Mouse (Mus musculus) MEL (cell line): Measurements from ENCODE around the gene Efcab7. TPM values are rescaled to one million over a fixed set of nuclear protein-coding genes. Genes with fewer than 3 reads are reported as not detected.

ENCODE experiments used
- DNase-seq: peaks from one replicate; pipeline ENCODE4 v3.0.0; 2011; ENCODE audit warnings: low read depth, low spot score
- H3K27ac ChIP-seq: 2 replicates; pipeline ENCODE4 v1.5.1; 2012; ENCODE audit warnings: low read depth, mild to moderate bottlenecking, control low read depth, low read length, moderate library complexity; ENCODE audit not compliant: control insufficient read depth
- H3K27me3 ChIP-seq, 2 experiments: fragments of 150-350 bp in 1 of 2; sonication (generic) in 1 of 2; 2 replicates each; pipeline ENCODE4 v1.6.1; 2012; ENCODE audit warnings: low read length in 2 of 2, mild to moderate bottlenecking in 2 of 2, improper control_type of control experiment in 1 of 2, moderate library complexity in 1 of 2; ENCODE audit not compliant: insufficient read depth in 2 of 2, control insufficient read depth in 1 of 2
- H3K36me3 ChIP-seq, 2 experiments: 2 replicates each; pipeline ENCODE4 v1.6.1; 2012 to 2014; ENCODE audit warnings: low read length in 2 of 2, improper control_type of control experiment in 1 of 2, inconsistent platforms in 1 of 2, mild to moderate bottlenecking in 1 of 2; ENCODE audit not compliant: insufficient read depth in 2 of 2, control insufficient read depth in 1 of 2
- H3K4me1 ChIP-seq, 2 experiments: fragments of 150-350 bp in 1 of 2; sonication (generic) in 1 of 2; 2 replicates each; pipeline ENCODE4 v1.6.1; 2012; ENCODE audit warnings: low read length in 2 of 2, improper control_type of control experiment in 1 of 2, mild to moderate bottlenecking in 1 of 2; ENCODE audit not compliant: insufficient read depth in 2 of 2, control insufficient read depth in 1 of 2
- H3K4me3 ChIP-seq, 2 experiments: fragments of 150-350 bp in 1 of 2; sonication (generic) in 1 of 2; 2 replicates each; pipeline ENCODE4 v1.5.1; 2012; ENCODE audit warnings: low read depth in 2 of 2, low read length in 2 of 2, mild to moderate bottlenecking in 2 of 2, moderate library complexity in 2 of 2, control low read depth in 1 of 2, improper control_type of control experiment in 1 of 2; ENCODE audit not compliant: control insufficient read depth in 1 of 2, insufficient read depth in 1 of 2
- H3K79me2 ChIP-seq: 2 replicates; pipeline ENCODE4 v1.6.1; 2012; ENCODE audit warnings: mild to moderate bottlenecking, low read length, moderate library complexity; ENCODE audit not compliant: control insufficient read depth, poor library complexity, insufficient read depth
- H3K9ac ChIP-seq: 2 replicates; pipeline ENCODE4 v1.6.1; 2012; ENCODE audit warnings: low read depth, mild to moderate bottlenecking, control low read depth, low read length, moderate library complexity; ENCODE audit not compliant: control insufficient read depth, poor library complexity, severe bottlenecking
- H3K9me3 ChIP-seq: fragments of 150-350 bp; sonication (generic); replicated peaks from 2 replicates; pipeline ENCODE4 v1.6.1; 2012; ENCODE audit warnings: mild to moderate bottlenecking, low read length, improper control_type of control experiment, moderate library complexity; ENCODE audit not compliant: insufficient read depth
- BHLHE40 ChIP-seq: IDR thresholded peaks from 2 replicates; pipeline ENCODE4 v1.6.1; 2012; ENCODE audit warnings: low read depth, mild to moderate bottlenecking, inconsistent platforms, low read length, improper control_type of control experiment, borderline replicate concordance
- CHD1 ChIP-seq: IDR thresholded peaks from 2 replicates; pipeline ENCODE4 v1.6.1; 2012; ENCODE audit warnings: low read depth, mild to moderate bottlenecking, inconsistent platforms, low read length, improper control_type of control experiment
- ELF1 ChIP-seq: IDR thresholded peaks from 2 replicates; pipeline ENCODE4 v1.6.1; 2014; ENCODE audit warnings: low read depth, mild to moderate bottlenecking, inconsistent platforms, low read length, improper control_type of control experiment, moderate library complexity
- ETS1 ChIP-seq: IDR thresholded peaks from 2 replicates; pipeline ENCODE4 v1.6.1; 2012; ENCODE audit warnings: low read depth, mild to moderate bottlenecking, inconsistent platforms, low read length, improper control_type of control experiment, moderate library complexity
- GABPA ChIP-seq: IDR thresholded peaks from 2 replicates; pipeline ENCODE4 v1.6.1; 2012; ENCODE audit warnings: low read depth, mild to moderate bottlenecking, inconsistent platforms, low read length, improper control_type of control experiment, moderate library complexity
- HCFC1 ChIP-seq: IDR thresholded peaks from 2 replicates; pipeline ENCODE4 v1.6.1; 2012; ENCODE audit warnings: low read depth, mild to moderate bottlenecking, inconsistent platforms, low read length, improper control_type of control experiment, moderate library complexity
- JUND ChIP-seq: IDR thresholded peaks from 2 replicates; pipeline ENCODE4 v1.6.1; 2011; ENCODE audit warnings: low read depth, mild to moderate bottlenecking, improper control_type of control experiment, low read length
- MAFK ChIP-seq: IDR thresholded peaks from 2 replicates; pipeline ENCODE4 v1.6.1; 2011; ENCODE audit warnings: low read depth, mild to moderate bottlenecking, low read length, improper control_type of control experiment, borderline replicate concordance
- MEF2A ChIP-seq: IDR thresholded peaks from 2 replicates; pipeline ENCODE4 v1.6.1; 2014; ENCODE audit warnings: low read depth, mild to moderate bottlenecking, inconsistent platforms, low read length, improper control_type of control experiment; ENCODE audit not compliant: poor library complexity, insufficient replicate concordance, severe bottlenecking; ENCODE audit errors: extremely low read depth
- MXI1 ChIP-seq: IDR thresholded peaks from 2 replicates; pipeline ENCODE4 v1.6.1; 2011; ENCODE audit warnings: mild to moderate bottlenecking, low read depth, low read length, improper control_type of control experiment
- MYC ChIP-seq: IDR thresholded peaks from 2 replicates; pipeline ENCODE4 v1.6.1; 2011; ENCODE audit warnings: low read depth, mild to moderate bottlenecking, low read length, improper control_type of control experiment, moderate library complexity
- NELFE ChIP-seq: IDR thresholded peaks from 2 replicates; pipeline ENCODE4 v1.6.1; 2011; ENCODE audit warnings: low read depth, low read length, improper control_type of control experiment
- NRF1 ChIP-seq: IDR thresholded peaks from 2 replicates; pipeline ENCODE4 v1.6.1; 2014; ENCODE audit warnings: low read depth, mild to moderate bottlenecking, inconsistent platforms, low read length, improper control_type of control experiment, moderate library complexity; ENCODE audit not compliant: poor library complexity, insufficient read depth, severe bottlenecking
- POLR2A ChIP-seq, 2 experiments: IDR thresholded peaks; 2 replicates each; pipeline ENCODE4 v1.6.1; 2011 to 2012; ENCODE audit warnings: low read length in 2 of 2, mild to moderate bottlenecking in 2 of 2, control low read depth in 1 of 2, improper control_type of control experiment in 1 of 2, low read depth in 1 of 2, moderate library complexity in 1 of 2; ENCODE audit not compliant: control insufficient read depth in 1 of 2, insufficient read depth in 1 of 2, poor library complexity in 1 of 2
- POLR2AphosphoS5 ChIP-seq: IDR thresholded peaks from 2 replicates; pipeline ENCODE4 v1.6.1; 2012; ENCODE audit warnings: low read depth, borderline replicate concordance, mild to moderate bottlenecking, inconsistent platforms, low read length, moderate library complexity, mixed read lengths
- RAD21 ChIP-seq: IDR thresholded peaks from 2 replicates; pipeline ENCODE4 v1.6.1; 2011; ENCODE audit warnings: mild to moderate bottlenecking, low read depth, low read length, improper control_type of control experiment
- RCOR1 ChIP-seq: IDR thresholded peaks from 2 replicates; pipeline ENCODE4 v1.6.1; 2012; ENCODE audit warnings: low read depth, mild to moderate bottlenecking, inconsistent platforms, low read length, improper control_type of control experiment
- SMC3 ChIP-seq: IDR thresholded peaks from 2 replicates; pipeline ENCODE4 v1.6.1; 2011; ENCODE audit warnings: low read depth, low read length, improper control_type of control experiment
- TBP ChIP-seq: IDR thresholded peaks from 2 replicates; pipeline ENCODE4 v1.8.0; 2011; ENCODE audit warnings: low read depth, low read length, improper control_type of control experiment
- TCF12 ChIP-seq: IDR thresholded peaks from 2 replicates; pipeline ENCODE4 v1.6.1; 2014; ENCODE audit warnings: low read depth, mild to moderate bottlenecking, inconsistent platforms, low read length, improper control_type of control experiment, moderate library complexity
- UBTF ChIP-seq: IDR thresholded peaks from 2 replicates; pipeline ENCODE4 v1.6.1; 2012; ENCODE audit warnings: low read depth, mild to moderate bottlenecking, inconsistent platforms, low read length, improper control_type of control experiment, moderate library complexity, borderline replicate concordance; ENCODE audit not compliant: insufficient read depth
- ZMIZ1 ChIP-seq: IDR thresholded peaks from 2 replicates; pipeline ENCODE4 v1.6.1; 2012; ENCODE audit warnings: low read depth, mild to moderate bottlenecking, inconsistent platforms, low read length, improper control_type of control experiment, moderate library complexity
- polyA plus RNA-seq, 2 experiments: library from polyadenylated mRNA; stranded (reverse) in 1 of 2; unstranded in 1 of 2; fragments of >175 nt in 1 of 2; fragments of >200 nt in 1 of 2; gene quantifications; 2 replicates each; pipeline versions ENCODE4 v1.2.1 to v1.2.4; 2012; ENCODE audit warnings: low replicate concordance in 2 of 2, low read depth in 1 of 2; ENCODE audit not compliant: insufficient read length in 2 of 2, insufficient read depth in 1 of 2, missing spikeins in 1 of 2
- total RNA-seq: library from RNA; depleted of rRNA; stranded (reverse); fragments of 300-350 nt; gene quantifications from 2 replicates; pipeline ENCODE4 v1.2.3, GENCODE M21; 2012

The Efcab7 gene
- total and polyA plus RNA-seq, 3 experiments, result 7.4 to 9.9 TPM; not detected in 1

DNA sequence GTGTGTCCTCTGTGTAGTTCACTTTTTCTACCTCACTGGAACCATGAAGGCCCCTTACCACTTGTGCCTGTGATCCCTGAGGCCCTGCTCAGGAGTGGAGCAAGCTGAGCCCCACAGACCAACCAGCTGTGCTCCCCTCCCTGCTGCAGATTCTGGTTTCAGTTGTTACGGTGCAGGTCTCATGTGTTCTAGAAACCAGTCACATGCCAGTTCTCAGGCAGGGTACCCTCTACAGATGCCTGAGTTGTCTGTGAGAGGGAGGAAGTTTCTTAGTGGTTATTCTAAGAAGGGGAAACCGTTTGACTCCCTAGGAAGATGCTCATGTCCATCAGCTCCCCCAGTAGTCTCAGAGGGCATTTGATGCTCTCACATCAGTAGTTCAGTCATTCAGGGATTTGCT, 115.6 kb downstream of the Efcab7 start:
- Histone ChIP-seq H3K36me3 (no peaks in the 10 kb centered on the region; a peak in 1 of 4 replicates), H3K9me3 (no peaks in the 10 kb centered on the region), H3K4me1 (no peaks in the 10 kb centered on the region), H3K27ac (no peak overlapping the region), H3K79me2 (no peaks in the 10 kb centered on the region), H3K9ac (no peak overlapping the region), H3K27me3 (no peaks in the 10 kb centered on the region), H3K4me3 (no peak overlapping the region)
- TF ChIP-seq ZMIZ1, result no peak
- TF ChIP-seq MXI1, result no peak
- no peak for TF ChIP-seq GABPA
- no peak for TF ChIP-seq BHLHE40
- no peak for TF ChIP-seq MYC
- TF ChIP-seq RCOR1, result no peak
- no peak for TF ChIP-seq JUND
- no peak for TF ChIP-seq TCF12
- TF ChIP-seq TBP, result no peak
- TF ChIP-seq NELFE, result no peak
- TF ChIP-seq RAD21, result no peak
- TF ChIP-seq POLR2A (IDR thresholded peaks at IDR 0.05; ENCODE audit: control insufficient read depth in 1 of 2, insufficient read depth in 1 of 2, low read depth in 1 of 2, low read length in 2 of 2, poor library complexity in 1 of 2), result no peak
- no peak for TF ChIP-seq UBTF
- no peak for TF ChIP-seq MAFK
- TF ChIP-seq MEF2A, result no peak
- no peak for TF ChIP-seq ELF1
- no peak for TF ChIP-seq SMC3
- no peak for TF ChIP-seq NRF1
- DNase-seq, result no peak

DNA sequence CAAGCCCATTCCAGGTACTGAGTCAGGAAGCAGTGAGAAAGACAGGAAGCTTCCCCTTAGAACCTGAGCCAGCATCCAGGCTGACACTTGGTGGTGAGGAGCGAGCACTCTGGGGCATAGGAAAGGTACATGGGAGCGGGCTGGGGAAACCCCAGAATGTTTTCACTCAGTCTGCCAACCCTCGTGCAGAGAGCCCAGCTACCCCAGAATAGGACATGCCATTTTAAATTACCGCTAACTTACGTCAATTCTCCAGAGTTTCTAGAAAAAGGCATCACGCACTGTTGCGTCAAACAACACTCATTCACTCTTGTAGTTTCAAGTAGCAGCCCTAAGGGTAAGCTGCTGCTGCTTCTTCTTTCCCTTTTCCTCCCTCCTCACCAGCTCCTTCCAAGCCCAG, 116.0 kb downstream of the Efcab7 start:
- Histone ChIP-seq H3K9ac (no peak overlapping the region), H3K9me3 (no peaks in the 10 kb centered on the region), H3K36me3 (no peaks in the 10 kb centered on the region; a peak in 1 of 4 replicates), H3K27me3 (no peaks in the 10 kb centered on the region), H3K79me2 (no peaks in the 10 kb centered on the region), H3K4me1 (no peaks in the 10 kb centered on the region), H3K4me3 (no peak overlapping the region)
- DNase-seq, result no peak
- TF ChIP-seq HCFC1, result no peak
- no peak for TF ChIP-seq CHD1
- TF ChIP-seq TBP, result no peak
- TF ChIP-seq POLR2AphosphoS5, result no peak
- TF ChIP-seq NELFE, result no peak
- no peak for TF ChIP-seq ETS1
- no peak for TF ChIP-seq MAFK
- TF ChIP-seq, all 39 proteins: peak for 0
- no peak overlapping the region for H3K27ac ChIP-seq
